Mouse (Mus musculus): ENCODE data around the gene Clec16a.

- TF ChIP-seq EP300 (IDR thresholded peaks at IDR 0.05; ENCODE audit: low read depth) (no peak), CTCF (IDR thresholded peaks at IDR 0.05; ENCODE audit: low read depth) (peak; percentile 20; the same call in 1 of the 2 replicates)
Observed at GRCm38 (mm10) chr16:10770531-10771325, 225.6 kb downstream of the Clec16a start.
